Mouse (Mus musculus): ENCODE results near the gene Slc26a8.

Slc26a8 gene

DNA sequence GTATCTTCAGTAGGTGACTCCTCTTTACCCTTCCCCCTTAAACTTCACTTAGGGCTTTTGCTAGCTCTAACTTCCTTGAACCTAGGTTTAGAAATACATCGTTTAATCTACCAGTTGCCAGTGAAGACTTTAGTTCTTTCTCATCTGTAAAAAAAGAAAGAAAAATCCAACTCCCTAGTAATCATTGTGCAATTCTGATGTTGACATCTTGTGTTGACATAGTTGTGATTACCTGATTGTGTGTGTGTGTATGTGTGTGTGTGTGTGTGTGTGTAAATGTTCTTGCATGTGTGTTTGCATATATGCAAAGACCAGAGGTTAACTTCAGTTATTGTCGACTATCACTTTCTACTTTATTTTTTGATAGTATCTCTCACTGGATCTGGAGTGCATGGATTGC lies 8.6 kb upstream of the Slc26a8 start:
- DNase-seq (ENCODE audit: low read depth, low spot score) = no peak

DNA sequence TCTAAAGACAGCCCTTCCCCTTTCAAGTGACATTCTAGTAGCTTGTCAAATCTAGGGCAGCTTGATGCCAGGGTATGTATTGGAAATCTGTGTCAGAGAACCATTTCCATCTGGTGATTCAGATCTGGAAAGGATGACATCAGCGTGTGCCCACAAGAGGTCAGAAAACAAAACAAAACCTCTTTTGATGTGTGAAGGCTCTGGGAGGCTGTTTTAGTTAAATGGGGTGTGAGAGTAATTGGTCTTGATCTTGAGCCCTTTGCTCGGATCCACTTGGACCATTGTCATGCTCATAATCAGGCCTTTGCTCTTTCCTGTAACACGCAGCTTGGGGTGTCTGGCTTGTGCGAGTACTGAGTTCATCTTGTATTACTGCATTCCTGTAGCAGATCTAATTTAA lies 8.2 kb upstream of the Slc26a8 start:
- DNase-seq (ENCODE audit: low read depth, low spot score) = peak; percentile 25

DNA sequence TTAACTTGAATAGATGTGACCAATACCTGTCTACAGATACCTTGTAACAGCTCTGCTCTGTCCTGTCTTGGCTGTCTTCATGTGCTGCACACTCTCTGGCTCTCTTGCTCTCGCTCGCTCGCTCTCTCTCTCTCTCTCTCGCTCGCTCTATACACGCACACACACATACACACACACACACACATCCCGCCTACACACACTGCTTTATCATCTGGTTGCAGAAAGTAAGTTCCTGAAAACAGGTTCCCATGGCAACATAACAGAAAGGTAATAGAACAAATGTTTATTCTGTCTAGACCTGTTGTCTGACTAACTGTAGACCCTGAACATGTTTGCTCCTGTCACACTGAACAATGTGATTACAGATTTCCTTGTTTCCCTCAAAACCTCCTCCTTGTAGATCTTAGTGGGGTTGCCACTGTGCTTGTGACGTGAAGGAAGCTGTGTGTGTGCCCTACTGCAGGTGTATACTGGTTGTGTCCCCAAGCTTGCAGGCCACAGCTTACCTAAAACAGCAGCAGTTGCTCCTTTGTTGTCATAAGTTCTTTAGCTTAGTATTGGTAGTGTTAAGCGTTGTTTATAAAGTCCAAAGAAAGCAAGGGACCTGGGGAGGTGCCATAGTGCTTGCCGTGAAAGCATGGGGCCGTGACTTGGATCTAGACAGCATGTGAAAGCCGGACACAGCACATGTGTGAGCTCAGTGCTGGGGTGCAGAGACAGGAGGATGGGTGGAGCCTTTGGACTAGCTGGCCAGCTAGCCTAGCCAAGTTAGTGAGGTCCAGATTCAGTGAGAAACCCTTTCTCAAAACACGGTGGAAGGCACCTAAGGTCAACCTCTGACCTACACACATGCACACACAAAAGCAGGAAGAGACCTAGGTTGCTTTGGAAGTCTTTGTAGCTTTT lies 7.5 kb upstream of the Slc26a8 start:
- DNase-seq (ENCODE audit: low read depth, low spot score) = no peak

DNA sequence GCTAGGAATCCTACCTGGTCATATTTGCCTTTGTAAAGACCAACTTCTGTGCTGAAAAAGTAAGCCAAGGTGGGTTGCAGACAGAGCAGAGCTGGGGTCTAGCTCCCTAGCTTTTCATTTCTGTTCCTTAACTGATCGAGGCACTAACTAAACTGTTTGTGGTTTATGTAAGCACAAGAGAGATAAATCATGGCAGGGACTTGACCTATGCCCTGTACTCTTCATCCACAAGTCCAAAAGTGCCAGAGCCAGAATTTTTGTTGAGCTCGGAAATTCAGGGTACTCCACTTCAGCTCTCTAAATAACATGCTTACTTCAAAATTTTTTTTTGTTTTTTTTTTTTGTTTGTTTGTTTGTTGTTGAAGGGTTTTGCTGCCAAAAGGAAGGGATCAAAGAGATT lies 6.6 kb upstream of the Slc26a8 start:
- no peak for DNase-seq (ENCODE audit: low read depth, low spot score)

DNA sequence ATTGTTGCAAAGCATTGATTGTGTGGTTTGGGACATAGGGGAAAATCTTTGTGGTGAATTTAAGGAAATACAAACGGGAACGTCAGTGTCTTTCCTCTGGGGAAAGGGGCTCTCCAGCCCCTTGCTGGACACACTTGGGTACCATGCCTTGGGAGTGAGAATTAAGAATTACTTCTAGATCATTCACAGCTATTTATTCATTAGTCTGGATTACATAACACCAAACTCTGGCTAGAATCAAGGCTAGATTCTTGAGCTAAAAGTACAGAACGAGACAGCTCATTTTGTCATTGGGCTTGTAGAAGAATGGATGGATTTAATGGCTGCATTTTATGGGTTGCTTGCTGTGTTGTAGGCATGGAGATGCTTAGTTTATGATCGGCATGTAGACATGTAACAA lies 4.8 kb upstream of the Slc26a8 start:
- DNase-seq (ENCODE audit: low read depth, low spot score) = no peak

DNA sequence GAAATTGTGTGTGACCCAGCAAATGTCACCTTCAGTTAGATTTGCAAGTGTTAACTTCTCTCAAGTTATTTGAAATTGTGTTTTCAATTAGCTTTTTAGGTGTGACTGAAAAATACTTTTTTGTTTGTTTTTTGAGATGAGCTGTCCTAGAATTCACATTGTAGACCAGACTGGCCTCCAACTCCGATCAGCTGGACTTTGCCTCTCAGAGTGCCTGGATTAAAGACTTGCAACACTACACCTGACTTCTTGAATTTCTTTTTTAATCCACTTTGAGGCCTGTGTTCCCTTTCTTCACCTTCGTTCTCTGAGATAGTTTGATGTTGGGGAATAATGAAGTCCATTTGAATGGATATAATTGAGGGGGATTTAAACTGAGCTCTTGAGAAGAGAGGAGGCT lies 4.0 kb upstream of the Slc26a8 start:
- DNase-seq (ENCODE audit: low read depth, low spot score) = no peak

DNA sequence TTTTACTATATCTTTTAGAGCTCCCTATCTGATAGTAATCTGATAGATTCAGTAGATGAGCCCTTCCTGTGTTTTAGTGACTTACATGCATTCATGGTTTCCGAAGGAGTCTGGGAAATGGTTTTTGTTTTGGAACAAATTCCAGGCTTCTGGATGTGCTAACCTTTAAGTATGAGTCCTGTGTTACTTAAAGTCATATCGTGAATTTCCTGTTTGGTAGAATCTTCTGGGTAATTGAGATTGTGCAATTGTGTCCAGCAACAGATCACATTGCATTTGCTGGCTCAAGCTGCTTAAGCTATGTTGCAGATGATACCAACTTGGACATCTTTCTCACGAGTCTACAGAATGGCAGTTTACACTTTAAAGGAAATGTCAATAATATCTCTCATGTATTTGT lies 3.1 kb upstream of the Slc26a8 start:
- no peak for DNase-seq (ENCODE audit: low read depth, low spot score)

DNA sequence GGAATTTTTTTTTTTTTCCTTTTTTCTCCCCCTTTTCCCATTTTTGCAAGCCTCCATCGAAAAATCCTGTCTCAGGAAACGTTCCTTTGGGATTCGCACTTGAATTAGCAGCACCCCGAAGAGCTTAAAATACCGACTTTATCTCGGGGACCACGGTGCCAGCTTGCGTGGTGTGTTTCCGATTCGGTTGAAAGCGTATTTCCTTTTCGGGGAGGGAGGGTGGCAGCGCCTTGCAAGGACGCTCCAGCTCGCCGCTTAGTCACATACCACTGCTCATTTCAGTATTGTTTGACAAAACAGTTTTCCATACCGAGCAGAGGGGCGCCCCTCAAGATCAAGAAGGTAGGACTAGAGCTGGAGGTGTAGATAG lies 2.3 kb upstream of the Slc26a8 start:
- DNase-seq (ENCODE audit: low read depth, low spot score) = peak; percentile 22

DNA sequence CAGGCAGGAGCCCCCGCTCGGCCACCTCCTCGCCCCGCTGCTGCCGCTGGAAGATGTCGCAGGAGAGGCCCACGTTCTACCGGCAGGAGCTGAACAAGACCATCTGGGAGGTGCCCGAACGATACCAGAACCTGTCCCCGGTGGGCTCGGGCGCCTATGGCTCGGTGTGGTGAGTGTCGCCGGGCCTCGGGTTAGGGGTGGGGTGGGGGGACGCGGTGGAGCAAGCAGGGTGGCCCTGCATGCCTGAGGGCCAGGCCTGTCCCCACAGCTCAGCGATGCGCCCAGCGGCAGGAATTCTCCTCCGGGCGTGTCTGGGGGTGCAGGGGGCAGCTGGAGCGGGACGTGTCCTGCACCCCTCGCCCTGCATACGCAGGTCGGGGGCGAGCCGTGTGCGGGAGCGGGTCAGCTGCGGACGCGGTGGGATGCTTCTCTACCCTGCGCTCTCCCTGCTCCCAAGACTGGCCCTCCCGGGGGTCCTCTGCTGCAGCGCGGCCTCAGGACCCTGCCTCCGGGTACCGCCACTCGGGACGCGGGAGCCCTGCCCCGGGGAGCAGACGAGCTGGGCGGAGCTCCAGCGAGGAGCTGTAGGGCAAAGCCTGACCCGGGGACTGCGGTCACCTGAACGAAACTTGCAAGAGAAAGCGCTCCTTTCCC lies 1.8 kb upstream of the Slc26a8 start:
- DNase-seq (ENCODE audit: low read depth, low spot score) = peak; percentile 46

DNA sequence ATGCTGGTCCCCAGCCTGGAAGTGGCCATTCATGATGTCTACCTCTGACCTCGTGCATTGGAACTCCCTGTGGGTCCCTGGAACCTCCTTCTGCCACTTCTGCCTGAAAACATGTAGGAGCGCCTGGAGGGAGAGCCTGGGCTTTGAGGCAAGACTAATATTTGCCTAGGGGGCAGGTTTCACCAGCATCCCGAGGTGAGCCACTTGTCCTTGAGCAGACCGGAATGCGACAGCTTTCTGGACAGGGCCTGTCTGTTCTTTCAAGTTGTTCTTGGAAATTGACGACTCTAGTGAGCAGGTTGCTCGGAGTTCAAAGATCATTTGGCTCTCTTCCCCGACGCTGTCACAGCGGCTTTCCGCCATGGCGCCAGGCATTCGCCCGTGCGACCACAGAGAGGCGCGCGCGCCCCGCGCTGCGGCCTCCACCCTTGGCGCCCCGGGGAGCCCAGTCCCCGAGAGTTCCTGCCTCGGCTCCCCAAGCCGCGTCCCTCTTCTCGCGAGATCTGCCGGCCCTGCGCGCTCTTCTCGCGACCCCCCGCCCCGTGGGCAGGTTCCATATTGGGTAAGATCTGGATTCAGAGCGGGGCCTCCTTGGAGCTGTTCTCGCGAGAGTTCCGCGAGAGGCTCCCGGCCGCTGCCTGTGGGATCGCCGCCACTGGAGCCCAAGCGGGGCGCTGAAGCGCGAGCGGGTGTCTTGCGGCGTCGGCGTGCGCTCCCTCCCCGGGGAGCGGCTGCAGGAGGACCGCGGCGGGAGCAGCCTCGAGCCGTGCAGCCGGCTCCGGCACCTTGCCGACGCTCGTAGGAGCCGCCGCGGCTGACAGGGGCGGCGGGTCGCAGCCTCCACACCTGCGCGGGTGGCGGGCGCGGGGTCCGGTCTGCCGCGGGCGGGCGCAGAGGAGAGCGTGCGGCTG lies 998 bp upstream of the Slc26a8 start, which contains the start of gene Mapk14:
Mapk14 (plus strand) TSS at position 554 of the 911 bp plus-strand sequence.
- peak; percentile 99 for DNase-seq (ENCODE audit: low read depth, low spot score)

DNA sequence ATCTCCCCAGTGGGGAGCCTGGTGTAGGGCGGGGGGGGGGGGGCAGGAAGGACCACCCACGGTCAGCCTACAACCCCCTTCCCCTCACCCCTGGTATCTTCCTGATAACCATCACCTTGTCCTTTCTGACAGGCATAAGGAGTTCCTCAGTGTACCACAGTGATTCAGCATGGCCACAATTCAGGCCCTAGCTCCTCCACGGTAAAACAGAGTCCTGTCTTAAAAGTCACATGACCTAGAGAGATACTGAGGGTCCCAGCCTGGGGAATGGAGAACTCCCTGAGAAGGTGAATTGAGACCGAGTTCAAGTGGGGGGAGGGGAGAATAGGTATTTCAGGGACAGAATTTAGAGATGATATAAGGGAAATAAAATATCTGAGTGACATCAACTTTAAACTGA lies 2.7 kb downstream of the Slc26a8 start:
- no peak for DNase-seq (ENCODE audit: low read depth, low spot score)

DNA sequence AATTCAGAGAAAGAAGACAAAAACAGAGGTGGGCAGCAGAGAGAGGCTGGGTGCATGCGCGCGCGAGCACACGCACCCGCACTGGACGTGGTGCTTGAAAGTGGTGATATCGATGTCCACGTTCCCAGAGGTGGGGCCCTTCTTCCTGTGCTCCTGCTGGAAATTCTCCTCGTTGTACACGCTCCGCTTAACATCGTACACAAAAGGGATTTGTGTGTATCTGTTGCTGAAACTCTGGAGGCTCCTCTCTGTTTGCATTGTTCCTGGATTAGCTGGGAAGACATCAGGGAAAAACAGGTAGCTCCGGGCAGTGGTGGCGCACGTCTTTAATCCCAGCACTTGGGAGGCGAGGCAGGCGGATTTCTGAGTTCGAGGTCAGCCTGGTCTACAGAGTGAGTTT lies 5.4 kb downstream of the Slc26a8 start:
- DNase-seq (ENCODE audit: low read depth, low spot score) = peak; percentile 52

DNA sequence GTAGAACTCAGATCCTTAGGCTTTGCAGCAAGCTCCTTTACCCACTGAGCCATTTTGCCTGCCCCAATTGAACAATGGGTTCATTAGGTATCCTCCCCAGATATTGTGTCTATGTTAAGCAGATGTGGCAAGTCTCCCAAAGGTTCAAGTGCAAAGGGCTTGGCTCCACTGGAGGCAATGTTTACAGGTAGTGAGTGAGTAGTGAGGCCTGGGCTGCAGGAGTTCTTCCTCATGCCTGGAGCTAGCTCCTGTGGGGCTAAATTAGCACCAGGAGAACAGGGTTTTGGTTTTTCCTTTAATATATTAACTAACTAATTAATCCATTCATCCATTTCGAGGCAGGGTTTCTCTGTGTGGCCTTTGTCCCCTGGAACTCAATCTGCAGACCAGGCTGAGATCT lies 6.4 kb downstream of the Slc26a8 start:
- DNase-seq (ENCODE audit: low read depth, low spot score) = no peak

DNA sequence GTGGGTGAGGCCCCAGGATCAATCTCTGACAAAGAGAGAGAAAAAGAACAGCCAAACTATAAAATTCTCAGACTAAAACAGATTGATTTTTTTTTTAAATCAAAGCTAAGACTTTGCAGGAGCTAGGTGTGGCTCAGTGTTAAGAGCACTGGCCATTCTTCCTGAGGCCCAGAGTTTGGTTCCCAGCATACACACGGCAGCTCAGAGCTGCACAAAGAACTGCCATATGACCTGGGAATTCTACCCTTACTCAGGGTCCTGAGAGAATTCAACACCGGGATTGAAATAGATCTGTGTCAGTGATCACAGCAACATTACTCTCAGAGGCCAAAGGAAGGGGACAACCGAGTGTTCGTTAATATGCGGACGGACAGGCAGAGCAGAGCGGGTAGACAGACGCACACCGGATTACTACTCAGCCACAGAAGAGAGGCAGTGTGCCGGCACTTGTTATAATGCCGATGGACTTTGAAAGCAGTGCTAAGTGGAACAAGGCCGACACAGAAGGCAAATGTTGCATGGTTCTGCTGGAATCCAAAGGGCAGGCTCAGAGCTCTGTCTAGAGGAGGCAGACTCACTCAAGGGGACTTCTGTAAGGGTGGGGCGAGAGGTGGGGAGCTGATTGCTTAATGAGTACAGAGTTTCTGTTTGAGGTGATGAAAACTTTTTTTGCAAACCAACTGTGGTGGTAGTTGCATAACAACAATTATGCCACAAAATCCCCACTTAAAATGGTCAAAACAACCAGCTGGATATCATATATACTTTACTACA lies 7.5 kb downstream of the Slc26a8 start:
- DNase-seq (ENCODE audit: low read depth, low spot score) = no peak

DNA sequence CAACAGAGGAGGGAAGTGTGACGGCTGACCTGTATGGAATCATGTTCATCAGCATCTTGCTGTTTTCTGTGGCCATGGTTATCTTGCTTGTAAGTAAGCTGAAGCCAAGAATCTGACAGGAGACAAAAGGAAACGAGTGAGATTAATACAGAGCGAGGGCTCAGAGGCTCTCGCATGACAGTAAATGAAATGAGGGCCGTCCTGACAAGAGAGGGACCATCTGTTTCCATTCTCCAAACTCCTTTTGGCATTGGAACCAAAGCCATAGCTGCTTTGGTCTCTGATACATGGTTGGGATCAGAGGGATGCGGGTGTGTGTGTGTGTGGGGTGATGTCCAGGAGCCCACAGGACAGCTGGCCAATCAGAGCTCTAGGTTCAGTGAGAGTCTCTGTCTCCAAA lies 30.5 kb downstream of the Slc26a8 start:
- DNase-seq (ENCODE audit: low read depth, low spot score) = no peak

DNA sequence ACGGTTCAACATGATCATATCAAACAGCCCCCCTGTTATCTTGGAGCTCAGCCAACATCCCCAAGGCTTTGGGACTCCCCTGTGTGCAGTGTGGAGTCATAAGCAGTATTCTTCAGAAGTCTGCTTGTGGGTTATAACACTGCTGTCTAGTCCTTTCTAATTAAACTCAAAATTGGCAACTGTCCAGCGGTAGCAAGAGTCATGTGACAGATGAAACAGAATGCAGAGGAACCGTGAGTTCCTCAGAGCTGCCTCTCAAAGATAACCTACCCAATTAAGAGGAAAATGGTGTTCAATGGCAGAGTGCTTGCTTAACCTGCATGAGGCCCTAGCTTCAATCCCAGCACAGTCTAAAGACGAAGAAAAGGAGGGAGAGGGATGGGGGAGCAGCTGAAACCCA lies 32.1 kb downstream of the Slc26a8 start:
- DNase-seq (ENCODE audit: low read depth, low spot score) = no peak

DNA sequence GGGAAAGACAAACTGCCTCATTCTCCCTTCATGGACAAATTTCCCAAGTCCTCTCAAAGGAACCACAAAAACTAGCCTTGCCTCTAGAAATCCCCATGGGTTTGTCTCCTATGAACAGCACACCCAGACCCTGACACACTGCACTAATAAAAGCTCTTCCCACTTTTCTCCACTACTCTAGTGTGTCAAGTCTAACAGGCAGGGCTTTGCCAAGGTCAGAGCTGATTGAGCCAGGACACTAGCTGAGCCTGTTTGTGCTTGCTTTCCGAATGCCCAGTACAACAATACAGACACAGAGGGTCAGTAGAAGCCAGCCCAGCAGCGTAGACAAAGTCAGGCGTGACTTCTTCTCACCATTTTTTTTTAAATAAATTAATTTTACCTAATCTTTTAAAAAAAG lies 39.8 kb downstream of the Slc26a8 start:
- no peak for DNase-seq (ENCODE audit: low read depth, low spot score)

DNA sequence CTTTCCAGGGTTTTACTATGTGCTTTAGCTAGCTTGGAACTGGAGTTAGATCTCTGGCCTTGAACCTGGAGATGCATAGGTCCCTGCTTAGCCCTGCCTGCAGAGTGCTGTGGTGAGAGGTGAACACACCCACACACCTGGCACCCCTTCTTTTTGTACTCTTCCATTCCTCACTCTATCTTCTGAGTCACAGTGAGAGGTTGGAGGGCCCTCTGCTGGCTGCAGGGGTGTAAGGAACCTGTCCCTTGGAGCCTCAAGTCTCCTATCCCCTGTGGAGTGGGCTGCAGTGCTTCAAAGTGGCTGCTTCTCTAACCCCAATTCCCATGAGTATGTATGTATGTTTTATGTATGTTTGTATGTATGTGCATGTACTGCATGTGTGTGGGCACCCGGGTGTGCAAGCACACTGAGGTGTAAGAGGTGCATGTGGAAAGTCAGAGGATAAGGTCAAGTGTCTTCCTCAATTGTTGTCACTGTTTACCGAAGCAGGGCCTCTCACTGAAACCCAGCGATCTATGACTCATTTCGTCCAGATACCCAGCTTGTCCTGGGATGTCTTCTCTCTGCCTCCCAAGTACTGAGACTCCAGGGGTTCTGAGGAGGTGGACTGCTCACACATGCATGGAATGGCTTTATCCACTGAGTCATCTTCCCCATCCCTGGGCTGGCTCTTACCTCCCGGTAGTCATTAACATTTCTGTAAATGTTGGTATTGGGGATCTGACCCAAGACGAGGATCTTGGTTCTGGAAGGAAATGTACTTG lies 41.2 kb downstream of the Slc26a8 start:
- DNase-seq (ENCODE audit: low read depth, low spot score) = peak; percentile 71

DNA sequence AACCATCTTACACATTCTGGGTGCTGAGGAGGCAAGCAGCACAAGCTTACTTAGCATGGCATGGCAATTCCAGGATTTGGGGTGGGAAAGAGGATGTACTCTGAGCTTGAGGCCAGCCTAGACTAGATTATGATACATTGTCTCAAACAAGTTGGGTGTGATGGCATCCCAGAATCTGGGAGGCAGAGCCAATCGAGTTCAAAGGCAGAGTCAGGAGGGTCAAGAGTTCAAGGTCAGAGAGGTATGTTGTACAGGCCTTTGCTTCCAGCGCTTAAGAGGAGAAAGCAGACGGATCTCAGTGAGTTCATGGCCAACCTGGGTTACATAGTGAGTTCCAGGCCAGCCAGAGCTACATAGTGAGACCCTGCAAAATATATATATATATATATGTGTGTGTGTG lies 43.8 kb downstream of the Slc26a8 start:
- peak; percentile 88 for DNase-seq (ENCODE audit: low read depth, low spot score)

DNA sequence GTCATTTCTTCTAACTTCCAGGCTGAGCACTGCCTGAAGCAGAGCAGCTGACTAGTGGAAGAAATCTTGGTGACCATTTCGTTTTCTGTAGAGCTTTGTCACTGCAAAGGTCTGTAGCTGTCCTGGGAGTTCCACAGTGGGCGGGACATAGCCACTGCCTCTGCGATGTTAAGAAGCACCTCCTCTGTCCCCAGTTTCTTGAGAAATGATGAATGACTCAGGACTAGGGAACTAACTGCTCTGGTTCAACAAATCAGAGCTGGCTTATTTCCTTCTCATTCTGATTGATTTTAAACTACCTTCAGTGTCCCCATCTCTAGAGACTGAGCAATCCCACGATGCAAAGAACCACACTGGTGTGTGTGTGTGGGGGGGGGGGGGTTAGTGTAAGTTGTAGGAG lies 45.9 kb downstream of the Slc26a8 start:
- DNase-seq (ENCODE audit: low read depth, low spot score) = no peak

DNA sequence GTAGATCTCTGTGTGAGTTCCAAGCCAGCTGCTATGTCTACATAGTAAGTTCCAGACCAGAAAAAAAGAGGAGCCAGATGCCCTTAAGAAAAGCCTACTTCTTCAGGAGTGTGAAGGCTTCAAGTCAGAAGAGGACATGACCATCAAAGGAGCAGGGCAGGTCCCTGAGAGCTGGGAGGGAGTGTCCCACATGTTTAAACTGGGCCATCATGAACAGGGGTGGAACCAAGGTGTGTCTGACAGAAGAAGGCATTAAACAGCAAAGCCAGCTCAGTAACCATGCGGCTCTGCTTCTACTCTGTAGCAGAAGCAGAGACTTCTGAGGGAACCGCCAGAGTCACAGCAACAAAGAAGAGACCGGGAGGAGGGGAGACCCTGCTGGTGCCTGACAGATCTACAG lies 46.3 kb downstream of the Slc26a8 start:
- DNase-seq (ENCODE audit: low read depth, low spot score) = no peak

Measured in R1 (cell line).